Mouse (Mus musculus): ENCODE measurements around the gene Rcc1l. TPM values are rescaled to one million over a fixed set of nuclear protein-coding genes. Genes with fewer than 3 reads are reported as not detected.
A peak's percentile ranks its signal among the peaks of the same experiment; 100 is the strongest.

Rcc1l gene
- polyA plus RNA-seq, 1 experiment from 2014 or later = 25.6 TPM

DNA sequence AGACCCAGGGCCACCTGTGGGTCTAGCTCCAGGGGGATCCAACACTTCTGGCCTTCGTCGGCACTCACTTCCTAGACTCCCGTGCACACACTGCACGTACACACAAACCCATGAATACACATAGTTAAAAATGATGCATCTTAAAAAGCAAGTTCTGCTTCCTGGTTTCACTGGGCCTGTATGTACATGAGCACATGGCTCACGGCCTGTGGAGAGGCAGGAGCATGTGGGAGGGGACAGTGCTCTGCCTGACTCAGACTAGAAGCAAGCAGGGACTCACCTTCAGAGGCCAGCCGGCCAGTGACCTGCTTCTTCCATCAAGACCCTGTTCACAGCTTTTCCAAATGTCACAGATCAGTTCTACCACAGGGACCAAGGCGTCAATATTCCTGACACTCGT is 17.1 kb upstream of the Rcc1l start:
- 83% methylated on average over 8 of the region's 8 CpGs for WGBS
- H3K36me3 ChIP-seq (ENCODE audit: control insufficient read depth, insufficient read depth, low read length) = peaks cover 7% of the 10 kb centered on the region; the same call in 1 of the 2 replicates
- no peak overlapping the region for H3K27ac ChIP-seq (ENCODE audit: low read length)
- H3K4me3 ChIP-seq (replicated peaks; ENCODE audit: low read length) = no peak overlapping the region
- H3K9ac ChIP-seq (ENCODE audit: low read length) = no peak overlapping the region
- no peak for ATAC-seq (ENCODE audit: insufficient read depth, low FRiP score)
- H3K9me3 ChIP-seq (replicated peaks; ENCODE audit: control insufficient read depth, low read length) = no peaks in the 10 kb centered on the region
- no peak overlapping the region for H3K4me2 ChIP-seq (ENCODE audit: low read depth, low read length)
- no peaks in the 10 kb centered on the region for H3K4me1 ChIP-seq (ENCODE audit: control insufficient read depth, insufficient read depth, low read length)
- no peaks in the 10 kb centered on the region for H3K27me3 ChIP-seq (ENCODE audit: control insufficient read depth, insufficient read depth, low read length)

DNA sequence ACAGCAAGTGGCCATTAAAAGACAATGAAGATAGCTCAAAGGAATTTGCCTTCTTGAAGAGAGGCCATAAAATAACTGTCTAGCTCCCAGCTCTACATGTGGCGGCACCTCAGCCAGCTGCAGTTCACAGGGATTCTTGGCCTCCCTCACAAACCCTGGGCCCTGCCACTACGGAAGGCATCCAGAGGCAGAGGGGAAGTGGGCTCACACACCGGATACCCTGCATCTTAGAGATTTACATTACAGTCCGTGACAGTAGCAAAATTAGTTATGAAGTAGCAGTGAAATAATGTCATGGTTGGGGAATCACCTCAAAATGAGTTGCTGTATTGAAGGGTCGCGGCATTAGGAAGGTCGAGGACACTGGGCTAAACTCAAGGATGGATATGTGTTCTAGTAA is 12.0 kb upstream of the Rcc1l start:
- H3K4me3 ChIP-seq (replicated peaks; ENCODE audit: low read length) = no peak overlapping the region
- H3K9me3 ChIP-seq (replicated peaks; ENCODE audit: control insufficient read depth, low read length) = no peaks in the 10 kb centered on the region; the same call in 1 of the 2 replicates
- H3K36me3 ChIP-seq (ENCODE audit: control insufficient read depth, insufficient read depth, low read length) = no peaks in the 10 kb centered on the region
- H3K27ac ChIP-seq (ENCODE audit: low read length) = no peak overlapping the region
- ATAC-seq (ENCODE audit: insufficient read depth, low FRiP score) = no peak
- H3K9ac ChIP-seq (ENCODE audit: low read length) = no peak overlapping the region
- H3K4me1 ChIP-seq (ENCODE audit: control insufficient read depth, insufficient read depth, low read length) = 0 out of 2 replicates have a peak, but pooled peaks cover under 1% of the 10 kb centered on the region
- H3K4me2 ChIP-seq (ENCODE audit: low read depth, low read length) = no peak overlapping the region
- 73% methylated on average over 7 of the region's 7 CpGs for WGBS
- no peaks in the 10 kb centered on the region for H3K27me3 ChIP-seq (ENCODE audit: control insufficient read depth, insufficient read depth, low read length)

DNA sequence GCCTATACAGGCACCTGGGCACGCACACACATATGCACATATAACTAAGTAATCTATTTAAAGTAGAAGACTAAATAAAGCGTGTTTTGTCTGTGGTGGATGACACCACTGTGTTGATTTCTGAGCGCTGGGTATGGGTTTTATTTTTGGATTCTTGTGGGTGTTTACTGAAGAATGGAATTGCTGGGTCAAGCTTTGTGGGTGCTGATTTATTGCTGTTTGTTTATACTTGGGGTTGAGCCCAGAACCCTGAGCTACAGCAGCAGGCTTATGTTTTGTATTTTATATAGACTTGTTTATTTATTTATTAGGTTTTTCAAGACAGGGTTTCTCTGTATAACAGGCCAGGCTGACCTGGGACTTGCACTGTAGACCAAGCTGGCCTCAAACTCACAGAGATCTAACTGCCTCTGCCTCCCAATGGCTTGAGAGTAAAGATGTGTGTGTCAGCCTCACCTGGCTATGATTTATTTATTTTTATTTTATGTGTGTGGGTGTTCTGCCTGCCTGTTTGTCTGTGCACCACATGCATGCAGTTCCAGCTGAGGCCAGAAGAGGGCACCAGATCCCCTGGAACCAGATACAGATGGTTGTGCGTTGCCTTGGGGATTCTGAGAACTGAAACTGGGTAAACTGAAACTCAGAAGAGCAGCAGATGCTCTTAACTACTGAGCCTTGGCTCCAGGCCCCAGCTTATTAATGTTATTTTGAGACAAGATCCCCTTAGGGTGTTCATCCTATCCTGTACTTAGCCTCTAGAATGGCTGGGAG is 10.6 kb upstream of the Rcc1l start:
- Histone ChIP-seq H3K4me1 (ENCODE audit: control insufficient read depth, insufficient read depth, low read length) (peaks cover 15% of the 10 kb centered on the region), H3K27me3 (ENCODE audit: control insufficient read depth, insufficient read depth, low read length) (no peaks in the 10 kb centered on the region), H3K27ac (ENCODE audit: low read length) (no peak overlapping the region), H3K36me3 (ENCODE audit: control insufficient read depth, insufficient read depth, low read length) (no peaks in the 10 kb centered on the region), H3K4me3 (replicated peaks; ENCODE audit: low read length) (no peak overlapping the region), H3K4me2 (ENCODE audit: low read depth, low read length) (no peak overlapping the region), H3K9ac (ENCODE audit: low read length) (0 out of 2 replicates have a peak overlapping the region, but pooled peaks have one; percentile 21), H3K9me3 (replicated peaks; ENCODE audit: control insufficient read depth, low read length) (no peaks in the 10 kb centered on the region; the same call in 1 of the 2 replicates)
- 68% methylated on average over 4 of the region's 4 CpGs for WGBS
- no peak for ATAC-seq (ENCODE audit: insufficient read depth, low FRiP score)

DNA sequence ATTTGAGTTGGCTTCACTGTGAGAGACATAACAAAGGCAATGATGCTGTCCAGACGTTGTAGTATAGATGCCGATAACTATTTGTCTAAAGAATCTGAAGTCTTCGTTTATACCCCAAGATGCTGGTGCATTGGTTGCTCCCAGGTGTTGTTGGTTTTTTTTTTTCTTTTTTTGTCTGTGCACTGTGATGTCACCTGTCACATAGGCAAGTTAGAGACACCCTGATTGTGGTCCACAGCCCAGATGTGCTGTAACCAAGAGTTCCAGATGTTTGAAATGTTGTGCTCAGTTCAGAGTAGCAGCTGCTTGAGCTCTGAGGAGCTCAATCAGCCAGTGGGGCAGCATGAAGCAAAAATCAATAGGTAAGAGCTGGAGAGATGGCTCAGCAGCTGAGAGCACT is 9.5 kb upstream of the Rcc1l start:
- no peak for ATAC-seq (ENCODE audit: insufficient read depth, low FRiP score)
- Histone ChIP-seq H3K36me3 (ENCODE audit: control insufficient read depth, insufficient read depth, low read length) (no peaks in the 10 kb centered on the region), H3K27me3 (ENCODE audit: control insufficient read depth, insufficient read depth, low read length) (no peaks in the 10 kb centered on the region), H3K27ac (ENCODE audit: low read length) (no peak overlapping the region), H3K4me2 (ENCODE audit: low read depth, low read length) (no peak overlapping the region), H3K9ac (ENCODE audit: low read length) (no peak overlapping the region), H3K4me3 (replicated peaks; ENCODE audit: low read length) (no peak overlapping the region), H3K4me1 (ENCODE audit: control insufficient read depth, insufficient read depth, low read length) (peaks cover 16% of the 10 kb centered on the region), H3K9me3 (replicated peaks; ENCODE audit: control insufficient read depth, low read length) (no peaks in the 10 kb centered on the region; the same call in 1 of the 2 replicates)
- 85% methylated on average over 3 of the region's 3 CpGs for WGBS

DNA sequence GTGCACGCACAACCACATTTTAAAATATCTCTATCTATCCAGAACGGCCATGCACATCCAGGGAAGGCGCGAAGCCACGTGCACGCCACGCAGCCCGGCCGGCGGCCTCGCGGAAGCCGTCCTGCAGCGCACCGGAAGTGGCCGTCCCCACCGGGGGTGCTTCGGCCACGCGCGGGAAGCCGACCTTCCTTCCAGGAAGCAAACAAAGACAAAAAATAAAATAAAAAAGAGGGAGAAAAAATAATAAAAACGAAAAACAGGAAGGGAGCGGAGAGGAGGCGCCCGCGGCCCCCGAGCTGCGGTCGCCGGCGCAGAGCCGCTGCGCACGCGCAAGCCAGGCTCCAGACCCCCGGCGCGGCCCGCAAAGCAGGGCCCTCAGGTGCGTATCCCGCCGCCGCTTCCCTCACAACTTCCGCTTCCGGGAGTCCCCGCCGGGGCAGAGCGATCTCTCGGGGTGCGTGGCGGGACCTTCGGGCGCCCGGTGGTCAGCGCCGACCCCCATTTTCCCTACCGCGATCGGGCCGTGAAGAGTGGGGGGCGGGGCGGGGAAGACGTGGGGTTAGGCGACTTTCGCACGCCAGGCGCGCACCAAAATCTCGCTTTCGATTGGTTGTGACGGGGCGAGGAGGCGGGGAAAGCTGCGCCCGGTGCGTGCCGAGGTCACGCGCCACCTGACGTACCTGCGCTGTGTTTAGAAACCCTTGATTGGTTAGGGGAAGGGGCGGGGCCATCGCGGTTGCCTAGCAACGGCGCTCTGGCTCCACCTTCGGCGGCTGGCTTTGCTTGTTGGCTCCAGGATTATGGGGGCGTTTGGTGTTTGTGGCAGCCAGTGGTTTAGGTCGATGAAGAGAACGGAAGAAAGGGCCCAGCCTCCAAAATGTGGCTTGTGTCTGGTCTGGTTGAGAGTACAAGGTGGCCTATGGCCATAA is 7.6 kb upstream of the Rcc1l start, which contains the start of gene Gtf2ird2:
Gtf2ird2 (plus strand) TSS at position 140 of the 929 bp plus-strand sequence.
- H3K27me3 ChIP-seq (ENCODE audit: control insufficient read depth, insufficient read depth, low read length) = no peaks in the 10 kb centered on the region
- peak within 1 kb of the TSS; percentile 83 for H3K9ac ChIP-seq (ENCODE audit: low read length)
- H3K4me3 ChIP-seq (replicated peaks; ENCODE audit: low read length) = peak within 1 kb of the TSS; percentile 63
- peaks cover 16% of the 10 kb centered on the region for H3K4me1 ChIP-seq (ENCODE audit: control insufficient read depth, insufficient read depth, low read length)
- H3K9me3 ChIP-seq (replicated peaks; ENCODE audit: control insufficient read depth, low read length) = no peaks in the 10 kb centered on the region; the same call in 1 of the 2 replicates
- peak within 1 kb of the TSS; percentile 93 for H3K4me2 ChIP-seq (ENCODE audit: low read depth, low read length)
- WGBS = under 1% methylated on average over 92 of the region's 92 CpGs
- H3K36me3 ChIP-seq (ENCODE audit: control insufficient read depth, insufficient read depth, low read length) = no peaks in the 10 kb centered on the region
- ATAC-seq (ENCODE audit: insufficient read depth, low FRiP score) = peak; percentile 98
- peak within 1 kb of the TSS; percentile 90 for H3K27ac ChIP-seq (ENCODE audit: low read length)

DNA sequence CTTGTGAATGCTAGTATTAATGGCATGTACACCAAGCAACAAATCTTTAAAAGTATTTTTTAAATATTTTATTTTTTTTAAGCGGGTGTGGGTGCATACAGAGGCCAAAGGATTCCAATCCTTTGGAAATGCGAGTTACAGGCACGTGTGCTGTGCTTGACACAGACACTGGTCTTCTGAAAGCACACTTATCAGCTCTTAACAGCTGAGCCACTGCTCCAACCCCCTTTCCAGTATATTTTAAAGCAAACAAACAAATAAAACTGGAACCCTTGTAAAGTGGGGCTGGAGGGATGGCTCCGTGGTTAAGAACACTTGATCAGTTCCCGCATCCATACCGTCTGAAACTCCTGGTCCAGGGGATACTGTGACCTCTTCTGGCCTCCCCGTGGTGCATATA is 6.6 kb upstream of the Rcc1l start:
- Histone ChIP-seq H3K4me2 (ENCODE audit: low read depth, low read length) (peak overlapping the region; percentile 93), H3K36me3 (ENCODE audit: control insufficient read depth, insufficient read depth, low read length) (no peaks in the 10 kb centered on the region), H3K4me3 (replicated peaks; ENCODE audit: low read length) (peak overlapping the region; percentile 63), H3K9ac (ENCODE audit: low read length) (peak overlapping the region; percentile 83), H3K9me3 (replicated peaks; ENCODE audit: control insufficient read depth, low read length) (no peaks in the 10 kb centered on the region; the same call in 1 of the 2 replicates), H3K27me3 (ENCODE audit: control insufficient read depth, insufficient read depth, low read length) (no peaks in the 10 kb centered on the region), H3K4me1 (ENCODE audit: control insufficient read depth, insufficient read depth, low read length) (peaks cover 16% of the 10 kb centered on the region), H3K27ac (ENCODE audit: low read length) (peak overlapping the region; percentile 90)
- WGBS = 37% methylated on average over 7 of the region's 7 CpGs
- ATAC-seq (ENCODE audit: insufficient read depth, low FRiP score) = no peak

DNA sequence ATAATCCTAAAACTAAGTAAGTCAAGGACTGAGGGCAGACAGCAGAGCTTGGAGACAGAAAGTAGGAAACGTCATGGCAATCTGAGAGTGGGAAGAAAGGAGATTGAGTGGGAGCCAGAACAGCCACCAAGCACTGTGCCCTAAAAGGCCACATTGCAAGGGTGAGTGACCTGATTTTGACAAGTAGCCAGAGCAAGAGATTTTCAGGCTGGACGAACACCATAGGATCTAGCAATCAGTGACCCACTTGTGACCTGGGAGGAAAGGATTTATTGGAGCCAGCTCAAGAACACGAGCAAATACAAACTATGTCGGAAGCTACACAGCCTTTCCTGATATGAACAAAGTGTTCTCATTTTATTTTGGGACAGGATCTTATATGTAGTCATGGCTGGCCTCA is 6.2 kb upstream of the Rcc1l start:
- peaks cover 16% of the 10 kb centered on the region for H3K4me1 ChIP-seq (ENCODE audit: control insufficient read depth, insufficient read depth, low read length)
- 38% methylated on average over 4 of the region's 4 CpGs for WGBS
- H3K4me3 ChIP-seq (replicated peaks; ENCODE audit: low read length) = peak overlapping the region; percentile 63
- H3K27ac ChIP-seq (ENCODE audit: low read length) = peak overlapping the region; percentile 90
- ATAC-seq (ENCODE audit: insufficient read depth, low FRiP score) = no peak
- H3K9ac ChIP-seq (ENCODE audit: low read length) = 0 out of 2 replicates have a peak overlapping the region, but pooled peaks have one; percentile 20
- H3K36me3 ChIP-seq (ENCODE audit: control insufficient read depth, insufficient read depth, low read length) = no peaks in the 10 kb centered on the region
- H3K4me2 ChIP-seq (ENCODE audit: low read depth, low read length) = peak overlapping the region; percentile 93
- no peaks in the 10 kb centered on the region; the same call in 1 of the 2 replicates for H3K9me3 ChIP-seq (replicated peaks; ENCODE audit: control insufficient read depth, low read length)
- no peaks in the 10 kb centered on the region for H3K27me3 ChIP-seq (ENCODE audit: control insufficient read depth, insufficient read depth, low read length)

DNA sequence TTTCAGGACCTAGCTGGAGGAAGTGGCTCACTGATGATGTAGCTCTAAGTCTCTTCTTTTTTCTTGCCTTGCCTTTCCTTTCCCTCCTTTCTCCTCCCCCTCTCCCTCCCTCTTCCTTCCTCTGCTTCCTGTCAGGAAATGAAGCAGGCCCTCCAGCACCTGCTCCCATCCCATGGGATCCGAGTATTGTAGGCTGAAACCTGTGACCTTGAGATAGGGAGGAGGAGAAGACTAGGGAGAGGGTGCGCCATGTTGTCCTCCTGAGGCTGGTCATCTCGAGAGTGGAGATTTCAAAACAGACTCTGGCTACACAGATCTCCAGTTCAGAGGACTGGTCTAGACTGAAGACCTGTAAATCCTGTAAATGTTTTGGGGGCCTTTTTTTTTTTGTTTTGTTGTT is 5.6 kb upstream of the Rcc1l start:
- H3K27me3 ChIP-seq (ENCODE audit: control insufficient read depth, insufficient read depth, low read length) = no peaks in the 10 kb centered on the region
- WGBS = 54% methylated on average over 3 of the region's 3 CpGs
- H3K4me3 ChIP-seq (replicated peaks; ENCODE audit: low read length) = no peak overlapping the region
- ATAC-seq (ENCODE audit: insufficient read depth, low FRiP score) = no peak
- no peaks in the 10 kb centered on the region for H3K9me3 ChIP-seq (replicated peaks; ENCODE audit: control insufficient read depth, low read length)
- peaks cover 16% of the 10 kb centered on the region for H3K4me1 ChIP-seq (ENCODE audit: control insufficient read depth, insufficient read depth, low read length)
- H3K9ac ChIP-seq (ENCODE audit: low read length) = no peak overlapping the region
- H3K36me3 ChIP-seq (ENCODE audit: control insufficient read depth, insufficient read depth, low read length) = no peaks in the 10 kb centered on the region
- no peak overlapping the region for H3K4me2 ChIP-seq (ENCODE audit: low read depth, low read length)
- peak overlapping the region; percentile 90; the same call in 1 of the 2 replicates for H3K27ac ChIP-seq (ENCODE audit: low read length)
